Comparison of ENCODE assay signal across 8 mouse cellular contexts in genomic region chr7:68579666-68580065, GRCm38 (mm10).
DNase-seq lines count a peak whose midpoint lies in the region; ATAC-seq and TF ChIP-seq lines count a peak whose summit lies in the region.

No protein-coding gene starts in this region.

- H3K9ac ChIP-seq in MEL (ENCODE audit: control insufficient read depth, low read depth, low read length, poor library complexity, severe bottlenecking), result no peak overlapping the region
- H3K9ac ChIP-seq in lung, embryonic 15.5 days, result 0 out of 2 replicates have a peak overlapping the region, but pooled peaks have one; percentile 13

- H3K27ac ChIP-seq in MEL (ENCODE audit: control insufficient read depth, low read depth, low read length), result no peak overlapping the region
- no peak overlapping the region for H3K27ac ChIP-seq in cerebellum, adult 2 months (ENCODE audit: insufficient read depth, low read length)
- H3K27ac ChIP-seq in hindbrain, embryonic 10.5 days, result no peak overlapping the region
- no peak overlapping the region for H3K27ac ChIP-seq in lung, embryonic 15.5 days

- H3K27me3 ChIP-seq in MEL (ENCODE audit: control insufficient read depth in 1 of 2, insufficient read depth in 2 of 2, low read length in 2 of 2), result no peaks in the 10 kb centered on the region
- H3K27me3 ChIP-seq in cerebellum, adult 2 months (ENCODE audit: control insufficient read depth, insufficient read depth, low read length), result no peaks in the 10 kb centered on the region
- H3K27me3 ChIP-seq in hindbrain, embryonic 10.5 days (ENCODE audit: insufficient read depth, poor library complexity, severe bottlenecking), result peaks cover 19% of the 10 kb centered on the region
- peaks cover 20% of the 10 kb centered on the region for H3K27me3 ChIP-seq in lung, embryonic 15.5 days

- no peaks in the 10 kb centered on the region for H3K36me3 ChIP-seq in MEL (ENCODE audit: control insufficient read depth in 1 of 2, insufficient read depth in 2 of 2, low read length in 2 of 2)
- H3K36me3 ChIP-seq in hindbrain, embryonic 10.5 days, result no peaks in the 10 kb centered on the region
- no peaks in the 10 kb centered on the region for H3K36me3 ChIP-seq in lung, embryonic 15.5 days

- no peaks in the 10 kb centered on the region for H3K4me1 ChIP-seq in MEL (ENCODE audit: control insufficient read depth in 1 of 2, insufficient read depth in 2 of 2, low read length in 2 of 2)
- H3K4me1 ChIP-seq in cerebellum, adult 2 months (ENCODE audit: control insufficient read depth, insufficient read depth, low read length), result no peaks in the 10 kb centered on the region
- no peaks in the 10 kb centered on the region; the same call in 1 of the 2 replicates for H3K4me1 ChIP-seq in hindbrain, embryonic 10.5 days (replicated peaks)
- no peaks in the 10 kb centered on the region for H3K4me1 ChIP-seq in lung, embryonic 15.5 days

- TF ChIP-seq POLR2A in MEL (IDR thresholded peaks at IDR 0.05; ENCODE audit: control insufficient read depth in 1 of 2, insufficient read depth in 1 of 2, low read depth in 1 of 2, low read length in 2 of 2, poor library complexity in 1 of 2), result no peak
- TF ChIP-seq POLR2A in cerebellum, adult 2 months (IDR thresholded peaks at IDR 0.05; ENCODE audit: borderline replicate concordance, insufficient read depth, low read length), result no peak

- H3K4me3 ChIP-seq in MEL (ENCODE audit: control insufficient read depth in 1 of 2, insufficient read depth in 1 of 2, low read depth in 2 of 2, low read length in 2 of 2), result no peak overlapping the region
- H3K4me3 ChIP-seq in cerebellum, adult 2 months (replicated peaks; ENCODE audit: insufficient read depth, low read depth, low read length), result no peak overlapping the region
- no peak overlapping the region for H3K4me3 ChIP-seq in hindbrain, embryonic 10.5 days
- H3K4me3 ChIP-seq in lung, embryonic 15.5 days, result peak overlapping the region; percentile 39

- peak; percentile 93 for ATAC-seq in frontal cortex, adult (ENCODE audit: low TSS enrichment)
- ATAC-seq in lung, embryonic 15.5 days (ENCODE audit: borderline replicate concordance, extremely low read depth, low FRiP score, low TSS enrichment), result peak; percentile 55; the same call in 1 of the 2 replicates

- no peak for TF ChIP-seq EP300 in MEL (IDR thresholded peaks at IDR 0.05; ENCODE audit: low read depth in 1 of 2, low read length in 2 of 2)

- H3K4me2 ChIP-seq in lung, embryonic 15.5 days, result peak overlapping the region; percentile 57

- TF ChIP-seq RAD21 in MEL (IDR thresholded peaks at IDR 0.05; ENCODE audit: low read depth, low read length), result peak; percentile 81

- H3K79me2 ChIP-seq in MEL (ENCODE audit: control insufficient read depth, insufficient read depth, low read length, poor library complexity), result no peaks in the 10 kb centered on the region

- 6% methylated on average over 10 of the region's 10 CpGs for WGBS in cerebellum, adult 2 months
- WGBS in hindbrain, embryonic 10.5 days, result 23% methylated on average over 10 of the region's 10 CpGs
- 4% methylated on average over 10 of the region's 10 CpGs for WGBS in lung, embryonic 15.5 days

- no peaks in the 10 kb centered on the region for H3K9me3 ChIP-seq in MEL (replicated peaks; ENCODE audit: insufficient read depth, low read length)
- no peaks in the 10 kb centered on the region for H3K9me3 ChIP-seq in hindbrain, embryonic 10.5 days
- H3K9me3 ChIP-seq in lung, embryonic 15.5 days, result no peaks in the 10 kb centered on the region

- peak; percentile 74 to 91 (median 88) for TF ChIP-seq CTCF in MEL (IDR thresholded peaks at IDR 0.05 in 2 of 3, conservative IDR thresholded peaks at IDR 0.05 in 1 of 3; ENCODE audit: control insufficient read depth in 1 of 3, insufficient read depth in 1 of 3, low read depth in 2 of 3, low read length in 3 of 3, poor library complexity in 1 of 3, severe bottlenecking in 1 of 3)
- peak; percentile 95 for TF ChIP-seq CTCF in cerebellum, adult 2 months (IDR thresholded peaks at IDR 0.05; ENCODE audit: borderline replicate concordance, insufficient read depth, low read depth, low read length)

- peak; percentile 67 for DNase-seq in MEL (ENCODE audit: low read depth, low spot score)
- DNase-seq in cerebellum, adult 2 months, result peak; percentile 65 to 82
- DNase-seq in hindbrain, embryonic 10.5 days (ENCODE audit: low spot score), result peak; percentile 87
- DNase-seq in layer of hippocampus, adult 9-10 months (ENCODE audit: low spot score), result peak; percentile 76
- peak; percentile 76 for DNase-seq in ovary, postnatal 10 days (ENCODE audit: low spot score)
- DNase-seq in thymus, postnatal 0 days (ENCODE audit: low spot score), result peak; percentile 68

TF ChIP-seq in MEL, 35 proteins besides CTCF, POLR2A, EP300 and RAD21:
- TF ChIP-seq ZC3H11A (IDR thresholded peaks at IDR 0.05; ENCODE audit: low read depth, low read length) (peak; percentile 53), TCF12 (IDR thresholded peaks at IDR 0.05; ENCODE audit: low read depth, low read length) (no peak), SMC3 (IDR thresholded peaks at IDR 0.05; ENCODE audit: low read depth, low read length) (peak; percentile 65)
